Mouse (Mus musculus) stomach, embryonic 15.5 days (tissue): ENCODE data around the gene Bahd1. TPM values are rescaled to one million over a fixed set of nuclear protein-coding genes. Genes with fewer than 3 reads are reported as not detected.

Experiments
- ATAC-seq: fragments of 200-750 bp; cut with Nextera tagmentation; 2 replicates; pipeline ENCODE4 v1.8.0; 2017; ENCODE audit warnings: low read depth, moderate number of reproducible peaks, moderate TSS enrichment; ENCODE audit not compliant: insufficient read depth, low FRiP score
- H3K27ac ChIP-seq: fragments of 300-500 bp; sonication (generic); 2 replicates; pipeline ENCODE4 v1.5.1; 2015; ENCODE audit warnings: mild to moderate bottlenecking, inconsistent platforms
- H3K27me3 ChIP-seq: fragments of 300-500 bp; sonication (generic); replicated peaks from 2 replicates; pipeline ENCODE4 v1.6.1; 2015; ENCODE audit warnings: inconsistent platforms
- H3K36me3 ChIP-seq: fragments of 300-500 bp; sonication (generic); 2 replicates; pipeline ENCODE4 v1.6.1; 2015; ENCODE audit warnings: inconsistent platforms
- H3K4me1 ChIP-seq: fragments of 300-500 bp; sonication (generic); 2 replicates; pipeline ENCODE4 v1.6.1; 2015; ENCODE audit warnings: inconsistent platforms
- H3K4me2 ChIP-seq: fragments of 300-500 bp; sonication (generic); 2 replicates; pipeline ENCODE4 v1.6.1; 2015; ENCODE audit warnings: mild to moderate bottlenecking, inconsistent platforms
- H3K4me3 ChIP-seq: fragments of 300-500 bp; sonication (generic); replicated peaks from 2 replicates; pipeline ENCODE4 v1.5.1; 2015; ENCODE audit warnings: inconsistent platforms
- H3K9ac ChIP-seq: fragments of 300-500 bp; sonication (generic); 2 replicates; pipeline ENCODE4 v1.6.1; 2015; ENCODE audit warnings: inconsistent platforms
- H3K9me3 ChIP-seq: fragments of 300-500 bp; sonication (generic); 2 replicates; pipeline ENCODE4 v1.6.1; 2016; ENCODE audit warnings: inconsistent platforms
- WGBS: fragments of 180-500 bp; shearing (Covaris S2); methylation state at CpG from one replicate; pipeline ENCODE4 v1.1.7; 2015; 5-methylcytosine and 5-hydroxymethylcytosine counted together
- polyA plus RNA-seq: library from polyadenylated mRNA; unstranded; fragments of >200 nt; fragmentation: Nextera tagmentation; extraction: Ambion mirVana; gene quantifications from 2 replicates; pipeline ENCODE4 v1.2.1, GENCODE M21; 2015

Bahd1 gene
- polyA plus RNA-seq, 1 experiment from 2014 or later, result 5.7 TPM

DNA sequence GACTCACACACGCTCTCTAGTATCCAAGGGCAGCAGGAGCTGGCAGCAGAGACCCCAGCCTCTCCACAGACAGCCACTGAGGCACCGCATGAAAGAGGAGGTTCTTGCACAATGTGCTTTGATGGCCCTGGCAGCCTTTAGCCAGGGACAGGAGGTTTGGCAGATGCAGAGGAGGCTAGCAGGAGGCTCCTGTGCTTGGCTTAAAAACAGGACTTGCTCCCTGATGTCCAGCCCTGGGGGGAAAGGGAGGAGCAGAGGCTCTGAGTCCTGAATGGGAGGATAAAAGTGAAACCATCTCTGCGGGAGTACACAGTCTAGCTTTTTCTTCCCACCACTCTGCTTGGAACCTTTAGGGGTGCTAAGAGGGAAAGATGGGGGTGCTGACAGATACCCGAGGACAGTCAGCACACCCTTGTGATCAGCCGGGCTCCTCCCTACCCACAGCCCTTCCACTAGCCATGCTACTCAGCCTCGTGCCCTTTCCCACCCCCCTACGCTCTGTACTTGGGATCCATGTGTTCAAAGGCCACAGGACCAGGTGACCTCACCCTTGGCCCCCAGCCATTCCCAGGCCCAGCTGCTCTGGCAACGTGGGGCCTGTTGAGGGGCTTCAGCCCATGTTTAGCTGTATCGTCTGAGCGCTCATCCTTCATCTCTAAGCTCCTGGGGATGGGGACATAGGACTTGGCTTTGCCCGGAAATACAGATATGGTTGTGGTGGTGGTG, 13.5 kb downstream of the Bahd1 start:
- peak; percentile 40; the same call in 1 of the 2 replicates for ATAC-seq
- no peak overlapping the region for H3K9ac ChIP-seq
- no peak overlapping the region for H3K27ac ChIP-seq
- 47% methylated on average over 11 of the region's 11 CpGs for WGBS
- H3K9me3 ChIP-seq, result no peaks in the 10 kb centered on the region
- H3K27me3 ChIP-seq, result no peaks in the 10 kb centered on the region
- peak overlapping the region; percentile 25; the same call in 1 of the 2 replicates for H3K4me2 ChIP-seq
- no peaks in the 10 kb centered on the region; the same call in 1 of the 2 replicates for H3K36me3 ChIP-seq
- H3K4me3 ChIP-seq, result no peak overlapping the region
- H3K4me1 ChIP-seq, result peaks cover 20% of the 10 kb centered on the region

GRCm38 (mm10) chr2:118914685-118915084, 14.5 kb downstream of the Bahd1 start:
- no peaks in the 10 kb centered on the region for H3K27me3 ChIP-seq
- ATAC-seq, result no peak
- H3K27ac ChIP-seq, result no peak overlapping the region

DNA sequence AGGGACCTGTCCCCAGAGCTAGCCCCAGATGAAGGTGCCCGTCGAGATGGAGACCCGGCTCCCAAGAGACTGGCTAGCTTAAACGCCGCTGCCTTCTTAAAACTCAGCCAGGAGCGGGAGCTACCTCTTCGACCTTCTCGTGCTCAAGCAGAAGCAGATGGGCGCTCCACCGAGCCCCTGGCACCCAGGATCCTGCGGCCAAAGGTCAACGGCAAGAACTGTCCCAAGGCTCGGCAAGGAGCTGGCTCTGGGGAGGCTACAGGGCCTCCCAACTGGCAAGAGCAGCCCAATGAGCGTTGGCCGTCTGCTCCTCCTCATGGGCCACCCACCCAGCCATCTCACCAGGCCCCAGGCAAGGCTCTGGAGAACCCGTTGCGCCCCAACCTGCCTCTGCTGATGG, 16.3 kb downstream of the Bahd1 start:
- Histone ChIP-seq H3K9me3 (no peaks in the 10 kb centered on the region), H3K4me3 (no peak overlapping the region), H3K9ac (no peak overlapping the region), H3K4me2 (no peak overlapping the region), H3K4me1 (peaks cover 19% of the 10 kb centered on the region), H3K36me3 (peaks cover 10% of the 10 kb centered on the region; the same call in 1 of the 2 replicates), H3K27ac (no peak overlapping the region), H3K27me3 (no peaks in the 10 kb centered on the region)
- ATAC-seq, result no peak
- 90% methylated on average over 17 of the region's 17 CpGs for WGBS

More at GRCm38 (mm10) chr2:118914685-118915084, 14.5 kb downstream of the Bahd1 start:
- no peaks in the 10 kb centered on the region; the same call in 1 of the 2 replicates for H3K36me3 ChIP-seq
- H3K4me2 ChIP-seq, result no peak overlapping the region
- no peaks in the 10 kb centered on the region for H3K9me3 ChIP-seq
- 62% methylated on average over 8 of the region's 8 CpGs for WGBS
- no peak overlapping the region for H3K9ac ChIP-seq
- no peak overlapping the region for H3K4me3 ChIP-seq
- peaks cover 19% of the 10 kb centered on the region for H3K4me1 ChIP-seq

- H3K27me3 ChIP-seq, result no peaks in the 10 kb centered on the region
- 44% methylated on average over 1 of the region's 1 CpGs for WGBS
- no peak overlapping the region for H3K4me3 ChIP-seq
- H3K4me2 ChIP-seq, result no peak overlapping the region
- no peak for ATAC-seq
- peaks cover 12% of the 10 kb centered on the region for H3K4me1 ChIP-seq
- H3K36me3 ChIP-seq, result peaks cover 15% of the 10 kb centered on the region; the same call in 1 of the 2 replicates
- no peak overlapping the region for H3K9ac ChIP-seq
- no peak overlapping the region for H3K27ac ChIP-seq
- H3K9me3 ChIP-seq, result no peaks in the 10 kb centered on the region
These were observed 18.4 kb downstream of the Bahd1 start for GRCm38 (mm10) chr2:118918543-118918942.

GRCm38 (mm10) chr2:118920428-118920827, 20.3 kb downstream of the Bahd1 start:
- H3K4me3 ChIP-seq, result no peak overlapping the region
- H3K4me2 ChIP-seq, result no peak overlapping the region
- ATAC-seq, result no peak
- 0 out of 2 replicates have a peak, but pooled peaks cover under 1% of the 10 kb centered on the region for H3K4me1 ChIP-seq
- 74% methylated on average over 3 of the region's 3 CpGs for WGBS
- H3K27me3 ChIP-seq, result no peaks in the 10 kb centered on the region
- H3K27ac ChIP-seq, result no peak overlapping the region
- H3K36me3 ChIP-seq, result peaks cover 17% of the 10 kb centered on the region; the same call in 1 of the 2 replicates
- no peaks in the 10 kb centered on the region for H3K9me3 ChIP-seq
- no peak overlapping the region for H3K9ac ChIP-seq

GRCm38 (mm10) chr2:118925952-118926351, 25.8 kb downstream of the Bahd1 start:
- peak overlapping the region; percentile 93; the same call in 1 of the 2 replicates for H3K9ac ChIP-seq
- H3K4me2 ChIP-seq, result peak overlapping the region; percentile 91
- H3K27me3 ChIP-seq, result no peaks in the 10 kb centered on the region
- under 1% methylated on average over 6 of the region's 6 CpGs for WGBS
- H3K27ac ChIP-seq, result no peak overlapping the region
- peaks cover 7% of the 10 kb centered on the region; the same call in 1 of the 2 replicates for H3K36me3 ChIP-seq
- H3K4me3 ChIP-seq, result peak overlapping the region; percentile 87
- ATAC-seq, result peak; percentile 24; the same call in 1 of the 2 replicates
- H3K4me1 ChIP-seq, result peaks cover 19% of the 10 kb centered on the region; the same call in 1 of the 2 replicates
- H3K9me3 ChIP-seq, result no peaks in the 10 kb centered on the region

- H3K9ac ChIP-seq, result peak within 1 kb of the TSS; percentile 93
- no peaks in the 10 kb centered on the region for H3K9me3 ChIP-seq
- H3K36me3 ChIP-seq, result peaks cover 7% of the 10 kb centered on the region; the same call in 1 of the 2 replicates
- ATAC-seq, result peak; percentile 91
- under 1% methylated on average over 44 of the region's 47 CpGs for WGBS
- H3K4me1 ChIP-seq, result peaks cover 19% of the 10 kb centered on the region; the same call in 1 of the 2 replicates
- no peaks in the 10 kb centered on the region for H3K27me3 ChIP-seq
- peak within 1 kb of the TSS; percentile 75 for H3K27ac ChIP-seq
- H3K4me2 ChIP-seq, result peak within 1 kb of the TSS; percentile 91
- H3K4me3 ChIP-seq, result peak within 1 kb of the TSS; percentile 87
These were observed 26.3 kb downstream of the Bahd1 start, which contains the start of gene Chst14 for GRCm38 (mm10) chr2:118926361-118926997. TSS of gene Chst14 (plus strand) at chr2:118926496.

GRCm38 (mm10) chr2:118926998-118927739, 27.0 kb downstream of the Bahd1 start:
- H3K27me3 ChIP-seq, result no peaks in the 10 kb centered on the region
- peak overlapping the region; percentile 87 for H3K4me3 ChIP-seq
- peak overlapping the region; percentile 91 for H3K4me2 ChIP-seq
- H3K36me3 ChIP-seq, result peaks cover 7% of the 10 kb centered on the region; the same call in 1 of the 2 replicates
- H3K27ac ChIP-seq, result peak overlapping the region; percentile 75
- peaks cover 19% of the 10 kb centered on the region; the same call in 1 of the 2 replicates for H3K4me1 ChIP-seq
- H3K9me3 ChIP-seq, result no peaks in the 10 kb centered on the region
- H3K9ac ChIP-seq, result peak overlapping the region; percentile 93
- no peak for ATAC-seq
- WGBS, result 28% methylated on average over 31 of the region's 31 CpGs

DNA sequence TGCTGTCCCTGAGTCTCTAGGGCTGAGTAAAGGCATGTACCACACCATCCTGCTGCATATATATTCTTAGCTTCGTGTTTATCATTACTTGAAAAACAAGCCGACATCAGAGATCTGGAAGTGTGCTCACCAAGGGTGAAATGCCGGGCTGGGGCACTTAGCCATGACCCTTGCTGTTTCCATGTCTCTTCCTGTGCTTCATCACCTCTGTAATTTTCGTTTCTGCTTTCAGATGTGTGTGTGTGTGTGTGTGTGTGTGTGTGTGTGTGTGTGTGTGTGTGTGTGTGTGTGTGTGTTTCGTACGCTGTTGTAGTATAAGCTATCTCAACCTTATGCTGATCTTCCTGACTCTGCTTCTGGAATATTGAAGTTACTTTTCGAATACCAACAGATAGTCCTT, 41.2 kb downstream of the Bahd1 start:
- no peak overlapping the region for H3K9ac ChIP-seq
- no peaks in the 10 kb centered on the region for H3K9me3 ChIP-seq
- H3K4me2 ChIP-seq, result no peak overlapping the region
- no peaks in the 10 kb centered on the region for H3K4me1 ChIP-seq
- H3K4me3 ChIP-seq, result no peak overlapping the region
- WGBS, result 68% methylated on average over 7 of the region's 7 CpGs
- no peaks in the 10 kb centered on the region for H3K36me3 ChIP-seq
- ATAC-seq, result no peak
- H3K27me3 ChIP-seq, result no peaks in the 10 kb centered on the region
- H3K27ac ChIP-seq, result no peak overlapping the region

DNA sequence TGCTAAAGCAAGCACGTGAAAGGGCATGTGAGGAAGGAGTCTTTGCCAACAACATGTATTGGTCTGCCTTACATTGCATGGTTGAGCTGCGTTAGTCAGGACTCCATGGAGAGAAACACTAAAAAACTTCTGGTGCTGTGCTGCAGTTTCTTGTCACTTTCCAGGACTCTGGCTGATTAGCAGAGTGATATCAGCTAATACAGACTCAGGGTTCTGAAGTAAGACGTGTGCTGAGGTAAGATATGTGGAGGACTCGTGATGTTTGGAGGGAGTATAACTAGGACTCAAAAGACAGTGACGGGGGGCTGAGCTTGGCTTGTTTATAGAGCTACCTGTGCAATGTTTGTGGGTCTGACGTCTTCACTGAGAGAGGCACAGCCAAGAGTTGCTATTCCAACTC, 43.1 kb downstream of the Bahd1 start:
- H3K9me3 ChIP-seq, result no peaks in the 10 kb centered on the region
- H3K4me2 ChIP-seq, result no peak overlapping the region
- H3K4me1 ChIP-seq, result no peaks in the 10 kb centered on the region
- H3K27ac ChIP-seq, result no peak overlapping the region
- no peak for ATAC-seq
- no peaks in the 10 kb centered on the region for H3K27me3 ChIP-seq
- H3K4me3 ChIP-seq, result no peak overlapping the region
- WGBS, result 84% methylated on average over 6 of the region's 6 CpGs
- H3K9ac ChIP-seq, result no peak overlapping the region
- no peaks in the 10 kb centered on the region for H3K36me3 ChIP-seq

- H3K36me3 ChIP-seq, result no peaks in the 10 kb centered on the region
- no peaks in the 10 kb centered on the region for H3K9me3 ChIP-seq
- no peak overlapping the region for H3K27ac ChIP-seq
- 85% methylated on average over 4 of the region's 4 CpGs for WGBS
- no peak for ATAC-seq
- H3K4me3 ChIP-seq, result no peak overlapping the region
- no peak overlapping the region for H3K4me2 ChIP-seq
- H3K27me3 ChIP-seq, result no peaks in the 10 kb centered on the region
- H3K4me1 ChIP-seq, result no peaks in the 10 kb centered on the region
- H3K9ac ChIP-seq, result no peak overlapping the region
These were observed 48.6 kb downstream of the Bahd1 start for GRCm38 (mm10) chr2:118948818-118949217.
